Mouse (Mus musculus) cortical plate, adult 2 months (tissue): Measurements from ENCODE around the gene Cnp. TPM values are rescaled to one million over a fixed set of nuclear protein-coding genes. Genes with fewer than 3 reads are reported as not detected.
"Not testable (repeated sequence)": the region's sequence is repeated elsewhere in the genome, so short reads cannot be mapped to it uniquely, and the experiment has no call there.

Experiments
- H3K27ac ChIP-seq: fragments of 200-500 bp; 2 replicates; pipeline ENCODE4 v1.5.1; 2012; ENCODE audit warnings: low read length, control low read depth, inconsistent platforms; ENCODE audit not compliant: insufficient read depth
- H3K4me1 ChIP-seq: fragments of 200-500 bp; 2 replicates; pipeline ENCODE4 v1.6.1; 2011; ENCODE audit warnings: low read length; ENCODE audit not compliant: control insufficient read depth, insufficient read depth
- H3K4me3 ChIP-seq: fragments of 200-500 bp; 2 replicates; pipeline ENCODE4 v1.5.1; 2011; ENCODE audit warnings: mild to moderate bottlenecking, low read length, control low read depth; ENCODE audit not compliant: insufficient read depth
- CTCF ChIP-seq: fragments of 200-500 bp; IDR thresholded peaks from 2 replicates; pipeline ENCODE4 v1.5.1; 2011; ENCODE audit warnings: mild to moderate bottlenecking, control low read depth, low read length; ENCODE audit not compliant: insufficient read depth; ENCODE audit errors: extremely low read depth
- POLR2A ChIP-seq: fragments of 200-500 bp; IDR thresholded peaks from 2 replicates; pipeline ENCODE4 v1.6.1; 2011; ENCODE audit warnings: mild to moderate bottlenecking, low read length, control low read depth; ENCODE audit not compliant: insufficient read depth; ENCODE audit errors: extremely low read depth
- polyA plus RNA-seq: library from polyadenylated mRNA; depleted of rRNA; stranded (reverse); fragments of >200 nt; gene quantifications from 2 replicates; pipeline ENCODE4 v1.2.3, GENCODE M21; 2012

Cnp gene
- polyA plus RNA-seq, 1 experiment, result 492 TPM

DNA sequence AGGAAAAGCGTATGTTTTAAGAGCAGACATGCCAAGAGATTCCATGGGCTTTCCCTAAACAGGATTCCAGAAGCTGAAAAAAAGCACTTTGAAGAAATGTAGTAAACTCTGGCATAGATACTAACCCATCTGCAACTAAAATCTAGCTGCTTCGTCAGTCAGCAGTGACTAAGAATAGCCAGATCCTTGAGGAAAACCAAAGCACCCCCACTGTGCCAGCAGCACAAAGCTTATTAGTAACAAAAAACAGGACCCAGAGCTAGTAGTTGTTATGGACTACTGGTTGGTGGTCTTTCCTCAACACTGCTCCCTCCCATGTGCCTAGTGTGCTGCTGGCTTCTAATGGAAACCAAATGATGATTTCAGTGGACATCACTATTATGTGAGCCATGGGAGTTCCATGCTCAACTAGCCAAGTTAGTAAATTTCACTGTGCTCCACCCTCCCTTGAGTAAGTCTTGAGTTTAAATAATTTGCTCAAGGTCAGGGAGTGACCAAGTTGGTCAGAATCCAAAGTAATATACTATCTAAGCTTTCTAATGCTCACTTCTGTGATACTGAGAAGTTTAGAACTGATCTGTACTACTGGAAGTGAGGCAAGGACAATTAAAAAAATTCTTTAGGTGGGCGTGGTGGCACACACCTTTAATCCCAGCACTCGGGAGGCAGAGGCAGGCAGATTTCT is 29.8 kb downstream of the Cnp start:
- TF ChIP-seq POLR2A, result no peak
- TF ChIP-seq CTCF, result no peak
- Histone ChIP-seq H3K4me1 (peaks cover 13% of the 10 kb centered on the region), H3K27ac (peak overlapping the region; percentile 66; the same call in 1 of the 2 replicates), H3K4me3 (no peak overlapping the region)

DNA sequence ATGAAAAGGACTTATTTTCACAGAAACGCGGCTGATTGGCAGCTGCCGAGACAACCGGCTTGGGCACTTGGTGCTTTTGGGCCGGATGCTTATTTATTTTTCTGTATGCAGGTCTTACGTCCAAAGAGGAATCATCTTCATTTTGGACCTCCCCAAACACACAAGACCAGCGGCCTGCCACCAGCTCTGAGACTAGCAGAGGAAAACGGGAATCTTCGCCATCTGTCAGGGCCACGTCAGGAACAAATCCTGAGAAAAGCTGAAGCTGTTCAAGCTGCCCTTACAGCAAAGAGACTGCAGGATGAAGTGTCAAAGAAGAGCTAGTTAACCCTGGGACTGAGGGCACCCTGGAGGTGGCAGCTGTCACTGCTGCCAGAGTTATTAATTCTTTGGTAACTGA is 30.7 kb downstream of the Cnp start:
- Histone ChIP-seq H3K4me3 (no peak overlapping the region), H3K4me1 (peaks cover 17% of the 10 kb centered on the region), H3K27ac (peak overlapping the region; percentile 28; the same call in 1 of the 2 replicates)
- TF ChIP-seq POLR2A (no peak), CTCF (no peak)

DNA sequence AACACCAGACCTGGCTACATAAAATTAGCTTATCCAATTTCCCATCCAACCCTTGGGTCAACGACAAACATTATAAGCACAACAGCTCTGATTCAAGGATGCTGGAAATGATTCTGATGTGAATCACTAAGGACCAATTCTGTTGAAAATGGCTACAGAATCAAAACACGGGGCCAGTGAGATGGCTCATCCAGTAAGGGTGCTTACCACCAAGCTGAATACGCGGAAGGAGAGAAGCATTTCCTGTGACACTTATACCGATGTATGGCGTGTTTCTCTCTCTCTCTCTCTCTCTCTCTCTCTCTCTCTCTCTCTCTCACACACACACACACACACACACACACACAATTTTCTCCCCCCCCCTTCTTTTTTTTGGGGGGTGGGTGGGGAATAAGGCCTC is 32.4 kb downstream of the Cnp start:
- Histone ChIP-seq H3K27ac (no peak overlapping the region), H3K4me3 (no peak overlapping the region), H3K4me1 (peaks cover 19% of the 10 kb centered on the region)
- TF ChIP-seq POLR2A, result no peak
- no peak for TF ChIP-seq CTCF

DNA sequence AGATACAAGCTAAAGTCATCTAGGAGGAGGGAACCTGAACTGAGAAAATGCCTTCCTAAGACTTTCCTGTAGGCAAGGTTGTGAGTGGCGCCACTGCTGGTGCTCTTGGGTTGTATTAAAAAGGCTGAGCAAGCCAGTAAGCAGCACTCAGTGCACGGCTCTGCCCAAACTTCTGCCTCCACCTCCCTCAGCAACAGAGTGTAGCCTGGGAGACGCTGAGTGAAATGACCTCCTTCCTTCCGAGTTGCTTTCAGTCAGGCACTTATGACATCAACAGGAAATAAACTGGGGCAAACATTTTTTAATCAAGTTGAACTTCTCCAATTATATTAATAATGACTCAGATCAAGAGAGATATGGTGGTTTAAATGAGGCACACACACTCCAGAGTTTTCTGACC is 34.1 kb downstream of the Cnp start:
- peaks cover 21% of the 10 kb centered on the region for H3K4me1 ChIP-seq
- no peak overlapping the region for H3K27ac ChIP-seq
- no peak overlapping the region for H3K4me3 ChIP-seq
- TF ChIP-seq POLR2A (no peak), CTCF (no peak)

DNA sequence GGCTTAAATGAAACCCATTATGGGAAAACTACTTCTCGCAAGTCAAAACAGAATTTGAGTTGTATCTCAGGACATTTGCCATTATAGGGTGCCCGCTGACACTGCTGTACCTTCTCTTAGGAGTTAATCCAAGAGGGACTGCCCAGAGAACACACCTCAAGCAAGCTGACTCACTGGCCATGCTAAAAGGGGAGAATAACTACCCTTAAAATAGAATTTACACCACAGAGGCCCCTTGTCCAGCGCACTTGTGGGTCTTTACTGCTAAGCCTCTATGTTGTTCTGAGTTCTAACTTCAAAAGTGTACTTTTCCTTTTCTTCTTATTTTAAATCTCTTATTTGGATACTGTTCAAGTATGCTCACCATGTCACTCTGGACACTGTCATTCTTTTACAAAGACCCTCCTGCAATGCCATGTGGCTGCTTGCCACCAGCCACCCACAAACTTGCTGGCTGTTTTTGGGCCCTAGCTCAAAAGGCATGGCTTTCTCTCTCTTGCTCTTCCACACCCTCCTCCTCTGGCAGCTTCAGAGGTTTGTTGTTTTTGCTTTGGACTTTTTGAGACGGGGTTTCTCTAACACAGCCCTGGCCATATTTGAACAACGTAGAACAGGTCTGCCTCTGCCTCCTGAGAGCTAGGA is 34.8 kb downstream of the Cnp start:
- Histone ChIP-seq H3K4me1 (peaks cover 18% of the 10 kb centered on the region), H3K4me3 (no peak overlapping the region), H3K27ac (no peak overlapping the region)
- TF ChIP-seq POLR2A (no peak), CTCF (no peak)

DNA sequence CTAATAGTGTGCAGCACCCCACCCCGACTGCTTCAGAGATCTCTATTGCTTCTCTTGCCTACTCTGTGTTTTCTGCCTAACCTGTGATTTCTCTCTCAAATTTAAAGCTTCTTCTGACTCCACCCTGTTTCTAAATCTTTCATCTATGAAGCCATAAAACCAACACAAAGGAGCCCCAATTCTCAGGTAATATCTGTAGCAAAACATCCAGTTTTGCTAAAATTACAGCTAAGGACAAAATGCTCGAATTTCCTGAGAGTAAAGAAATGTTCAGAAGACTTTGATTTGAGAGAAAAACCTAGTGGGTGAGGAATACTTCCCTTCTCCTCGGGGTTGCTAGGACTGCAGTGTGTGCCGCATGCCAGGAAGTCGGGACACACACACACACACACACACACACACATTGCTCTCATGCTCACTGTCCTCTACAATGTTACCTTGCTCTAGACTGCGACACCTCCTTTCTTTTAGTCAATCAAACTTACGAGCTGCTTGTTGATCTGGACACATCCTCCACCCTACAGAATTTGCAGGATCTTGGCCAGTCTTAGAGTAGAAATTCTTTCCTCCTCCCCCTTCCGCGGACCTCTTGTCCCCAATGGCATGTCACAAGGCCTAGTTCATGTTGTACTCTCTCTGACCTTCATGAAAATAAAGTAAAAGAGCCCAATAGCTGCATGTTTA is 35.4 kb downstream of the Cnp start:
- Histone ChIP-seq H3K4me3 (no peak overlapping the region), H3K27ac (no peak overlapping the region), H3K4me1 (peaks cover 15% of the 10 kb centered on the region)
- no peak for TF ChIP-seq POLR2A

DNA sequence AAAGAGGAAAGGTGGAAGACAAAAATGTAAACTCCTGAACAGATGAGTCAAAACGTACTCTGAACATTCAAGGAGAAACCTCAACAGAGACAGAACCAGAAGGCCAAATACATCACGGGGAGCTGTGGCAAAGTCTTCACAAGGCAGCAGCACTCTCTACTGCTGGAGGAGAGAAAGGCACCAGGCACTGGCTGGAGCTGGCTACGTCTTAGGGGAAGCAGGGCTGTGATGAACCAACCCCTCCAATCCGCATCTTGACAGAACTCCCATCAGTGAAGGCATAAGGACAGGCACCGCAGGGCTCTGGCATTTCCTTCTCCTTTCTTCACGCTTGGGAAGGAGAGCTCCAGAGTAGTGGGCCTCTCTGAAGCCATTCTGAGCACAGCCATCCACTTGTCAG is 36.9 kb downstream of the Cnp start:
- Histone ChIP-seq H3K4me3 (no peak overlapping the region), H3K27ac (no peak overlapping the region), H3K4me1 (peaks cover 11% of the 10 kb centered on the region)
- TF ChIP-seq POLR2A (no peak), CTCF (peak; percentile 42; the same call in 1 of the 2 replicates)

DNA sequence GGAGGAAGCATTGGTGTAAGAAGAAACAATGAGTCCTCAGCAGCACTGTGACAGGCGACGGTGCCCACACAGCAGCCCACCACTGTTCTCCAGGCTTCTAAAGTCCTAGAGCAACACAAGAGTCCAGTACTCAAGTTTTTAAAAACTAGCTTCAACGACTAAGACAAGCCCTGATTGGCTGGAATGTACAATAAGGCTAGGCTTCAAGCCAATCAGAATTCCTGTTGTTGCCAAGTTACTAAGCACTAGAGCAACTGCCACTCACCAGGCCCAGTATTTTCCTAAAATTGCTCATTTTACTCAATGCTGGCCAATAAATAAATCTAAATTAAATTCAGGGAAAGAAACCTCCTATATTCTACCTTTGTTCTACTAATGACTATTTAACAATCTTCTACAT is 38.5 kb downstream of the Cnp start:
- H3K4me1 ChIP-seq, result peaks cover 13% of the 10 kb centered on the region
- no peak for TF ChIP-seq POLR2A
- no peak for TF ChIP-seq CTCF
- no peak overlapping the region for H3K27ac ChIP-seq
- no peak overlapping the region for H3K4me3 ChIP-seq

DNA sequence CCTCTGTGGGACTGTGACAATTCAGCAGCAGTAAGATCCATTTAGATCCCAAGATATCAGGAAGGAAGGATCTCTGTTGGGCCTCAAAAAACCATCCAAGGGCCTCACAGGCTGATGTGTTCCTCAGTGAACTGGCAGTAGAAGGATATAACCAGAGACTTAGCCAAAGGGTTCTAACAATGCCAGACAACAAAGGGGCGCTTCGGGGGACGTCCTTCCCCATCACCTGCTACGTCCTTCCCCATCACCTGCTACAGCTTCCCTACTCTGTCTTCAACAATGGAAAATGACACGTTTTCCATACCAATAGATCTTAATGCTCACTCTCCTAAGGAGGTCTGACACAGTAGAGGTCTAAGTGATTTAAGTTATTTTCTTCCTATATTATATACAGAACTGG is 41.6 kb downstream of the Cnp start:
- TF ChIP-seq POLR2A (no peak), CTCF (no peak)
- no peak overlapping the region for H3K4me3 ChIP-seq
- no peak overlapping the region for H3K27ac ChIP-seq
- peaks cover 7% of the 10 kb centered on the region for H3K4me1 ChIP-seq

DNA sequence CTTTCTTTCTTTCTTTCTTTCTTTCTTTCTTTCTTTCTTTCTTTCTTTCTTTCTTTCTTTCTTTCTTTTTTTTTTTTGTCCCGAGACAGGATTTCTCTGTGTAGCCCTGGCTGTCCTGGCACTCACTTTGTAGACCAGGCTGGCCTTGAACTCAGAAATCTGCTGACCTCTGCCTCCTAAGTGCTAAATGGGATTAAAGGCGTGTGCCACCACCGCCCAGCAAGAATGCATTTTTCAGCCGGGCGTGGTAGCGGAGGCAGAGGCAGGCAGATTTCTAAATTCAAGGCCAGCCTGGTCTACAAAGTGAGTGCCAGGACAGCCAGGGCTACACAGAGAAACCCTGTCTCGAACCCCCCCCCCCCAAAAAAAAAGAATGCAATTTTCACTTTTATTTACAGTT is 42.1 kb downstream of the Cnp start:
- not testable (repeated sequence) for H3K4me1 ChIP-seq, H3K27ac ChIP-seq, H3K4me3 ChIP-seq
